Comparison of ENCODE assay signal across 18 mouse cellular contexts in genomic region chr3:154125768-154126376, GRCm38 (mm10).
DNase-seq lines count a peak whose midpoint lies in the region; ATAC-seq lines count a peak whose summit lies in the region.
"Had no signal": no experiment of that assay in that cellular context is flagged by ENCODE, and none has a peak within 500 bp of the region (broad histone marks: within the 10 kb centered on the region; RNA-seq: fewer than 3 reads in every experiment).

No protein-coding gene starts in this region.

- peak overlapping the region; percentile 13 for H3K4me2 ChIP-seq in forebrain, embryonic 11.5 days (ENCODE audit: low read depth, low read length, severe bottlenecking)
- no peak overlapping the region for H3K4me2 ChIP-seq in forebrain, embryonic 15.5 days (replicated peaks)
- no peak overlapping the region for H3K4me2 ChIP-seq in kidney, embryonic 14.5 days (replicated peaks; ENCODE audit: low read depth, low read length)
- H3K4me2 ChIP-seq in midbrain, embryonic 11.5 days = 0 out of 2 replicates have a peak overlapping the region, but pooled peaks have one; percentile 8
- H3K4me2 ChIP-seq: liver, embryonic 15.5 days; stomach, embryonic 15.5 days had no signal

- no peaks in the 10 kb centered on the region for H3K9me3 ChIP-seq in forebrain, embryonic 11.5 days (ENCODE audit: control insufficient read depth, low read length)
- H3K9me3 ChIP-seq in forebrain, embryonic 15.5 days = no peaks in the 10 kb centered on the region
- no peaks in the 10 kb centered on the region for H3K9me3 ChIP-seq in kidney, embryonic 14.5 days (ENCODE audit: control insufficient read depth, low read length)
- no peaks in the 10 kb centered on the region for H3K9me3 ChIP-seq in midbrain, embryonic 11.5 days (ENCODE audit: control insufficient read depth, low read length)
- H3K9me3 ChIP-seq: liver, embryonic 15.5 days; stomach, embryonic 15.5 days had no signal

- ATAC-seq in forebrain, embryonic 11.5 days (replicated peaks; ENCODE audit: low FRiP score) = peak; percentile 47
- no peak for ATAC-seq in forebrain, embryonic 15.5 days (replicated peaks)
- peak; percentile 51; the same call in 1 of the 2 replicates for ATAC-seq in kidney, embryonic 14.5 days (ENCODE audit: low FRiP score, low TSS enrichment)
- ATAC-seq in midbrain, embryonic 11.5 days (ENCODE audit: low FRiP score) = peak; percentile 71
- ATAC-seq: lung, postnatal 0 days had no signal

- 28% methylated on average over 7 of the region's 7 CpGs for WGBS in forebrain, embryonic 11.5 days
- WGBS in forebrain, embryonic 15.5 days = 30% methylated on average over 7 of the region's 7 CpGs
- 50% methylated on average over 7 of the region's 7 CpGs for WGBS in kidney, embryonic 14.5 days
- 18% methylated on average over 7 of the region's 7 CpGs for WGBS in midbrain, embryonic 11.5 days

- H3K9ac ChIP-seq in forebrain, embryonic 11.5 days (ENCODE audit: low read length) = no peak overlapping the region
- no peak overlapping the region for H3K9ac ChIP-seq in forebrain, embryonic 15.5 days (replicated peaks)
- H3K9ac ChIP-seq in kidney, embryonic 14.5 days (ENCODE audit: low read depth, low read length) = no peak overlapping the region
- H3K9ac ChIP-seq in midbrain, embryonic 11.5 days (ENCODE audit: low read length) = no peak overlapping the region
- H3K9ac ChIP-seq: liver, embryonic 15.5 days; stomach, embryonic 15.5 days had no signal

- H3K4me1 ChIP-seq in forebrain, embryonic 11.5 days (replicated peaks; ENCODE audit: control insufficient read depth, insufficient read depth, low read length) = peaks cover 11% of the 10 kb centered on the region; the same call in 1 of the 2 replicates
- H3K4me1 ChIP-seq in forebrain, embryonic 15.5 days = peaks cover 25% of the 10 kb centered on the region
- peaks cover 15% of the 10 kb centered on the region for H3K4me1 ChIP-seq in kidney, embryonic 14.5 days (ENCODE audit: control insufficient read depth, insufficient read depth, low read length)
- H3K4me1 ChIP-seq in midbrain, embryonic 11.5 days (ENCODE audit: control insufficient read depth, insufficient read depth, low read length) = peaks cover 16% of the 10 kb centered on the region
- H3K4me1 ChIP-seq: stomach, embryonic 15.5 days had no signal

- H3K27ac ChIP-seq in forebrain, embryonic 11.5 days (ENCODE audit: low read depth, low read length) = no peak overlapping the region
- no peak overlapping the region for H3K27ac ChIP-seq in forebrain, embryonic 15.5 days (replicated peaks)
- H3K27ac ChIP-seq in kidney, embryonic 14.5 days (ENCODE audit: low read depth, low read length) = no peak overlapping the region
- H3K27ac ChIP-seq in midbrain, embryonic 11.5 days (ENCODE audit: low read depth, low read length) = peak overlapping the region; percentile 10; the same call in 1 of the 2 replicates
- H3K27ac ChIP-seq: liver, embryonic 15.5 days; stomach, embryonic 15.5 days had no signal

- no peaks in the 10 kb centered on the region for H3K27me3 ChIP-seq in forebrain, embryonic 11.5 days (ENCODE audit: control insufficient read depth, insufficient read depth, low read length)
- H3K27me3 ChIP-seq in forebrain, embryonic 15.5 days = no peaks in the 10 kb centered on the region
- no peaks in the 10 kb centered on the region for H3K27me3 ChIP-seq in kidney, embryonic 14.5 days (ENCODE audit: control insufficient read depth, insufficient read depth, low read length)
- peaks cover 18% of the 10 kb centered on the region for H3K27me3 ChIP-seq in midbrain, embryonic 11.5 days (ENCODE audit: control insufficient read depth, insufficient read depth, low read length)
- H3K27me3 ChIP-seq: liver, embryonic 15.5 days; stomach, embryonic 15.5 days had no signal

- H3K4me3 ChIP-seq in forebrain, embryonic 11.5 days (ENCODE audit: low read depth, low read length) = no peak overlapping the region
- no peak overlapping the region for H3K4me3 ChIP-seq in forebrain, embryonic 15.5 days
- H3K4me3 ChIP-seq in kidney, embryonic 14.5 days (ENCODE audit: low read length) = no peak overlapping the region
- no peak overlapping the region for H3K4me3 ChIP-seq in midbrain, embryonic 11.5 days (ENCODE audit: low read depth, low read length)
- H3K4me3 ChIP-seq: liver, embryonic 15.5 days; stomach, embryonic 15.5 days had no signal

- no peaks in the 10 kb centered on the region for H3K36me3 ChIP-seq in forebrain, embryonic 11.5 days (ENCODE audit: control insufficient read depth, insufficient read depth, low read length)
- no peaks in the 10 kb centered on the region for H3K36me3 ChIP-seq in forebrain, embryonic 15.5 days
- no peaks in the 10 kb centered on the region for H3K36me3 ChIP-seq in kidney, embryonic 14.5 days (ENCODE audit: control insufficient read depth, insufficient read depth, low read length)
- no peaks in the 10 kb centered on the region for H3K36me3 ChIP-seq in midbrain, embryonic 11.5 days (ENCODE audit: control insufficient read depth, insufficient read depth, low read length)
- H3K36me3 ChIP-seq: liver, embryonic 15.5 days; stomach, embryonic 15.5 days had no signal

- DNase-seq in forebrain, embryonic 11.5 days (ENCODE audit: low spot score) = no peak
- DNase-seq in kidney, postnatal 25 days = no peak
- peak; percentile 54 for DNase-seq in Muller cell, postnatal 12 days (ENCODE audit: inconsistent ontology term)
- DNase-seq in midbrain, embryonic 11.5 days (ENCODE audit: low spot score, missing footprints) = peak; percentile 89
- no peak for DNase-seq in spleen, adult 18-20 months
- DNase-seq: adrenal gland, postnatal 36 days; B cell, adult 2 months; cerebellum, adult 2 months; gastrocnemius, postnatal 14 days; heart, postnatal 14 days; kidney, adult 8-10 months; layer of hippocampus, adult 9-11 months; thymus, adult 2 months had no signal

Comparison
In these comparisons a context has a peak if more than half of its experiments do, and no peak if none do; other contexts are left out.
1. H3K4me2 ChIP-seq: peak in forebrain, embryonic 11.5 days (single experiment) and midbrain, embryonic 11.5 days (single experiment); none in forebrain, embryonic 15.5 days (single experiment) and kidney, embryonic 14.5 days (single experiment).
2. DNase-seq: peak in Muller cell, postnatal 12 days (single experiment) and midbrain, embryonic 11.5 days (single experiment); none in forebrain, embryonic 11.5 days (single experiment), kidney, postnatal 25 days (0 of 2) and spleen, adult 18-20 months (0 of 2).